Mouse (Mus musculus) small intestine, adult 2 months (tissue): ENCODE results near the gene Spint4. TPM values are rescaled to one million over a fixed set of nuclear protein-coding genes. Genes with fewer than 3 reads are reported as not detected.

ENCODE experiments used
- H3K27ac ChIP-seq: fragments of 200-500 bp; 2 replicates; pipeline ENCODE4 v1.5.1; 2012; ENCODE audit warnings: low read depth, low read length, control low read depth, inconsistent platforms; ENCODE audit not compliant: insufficient read depth
- H3K27me3 ChIP-seq: fragments of 200-500 bp; 2 replicates; pipeline ENCODE4 v1.6.1; 2012; ENCODE audit warnings: mild to moderate bottlenecking, moderate library complexity, low read length, inconsistent platforms; ENCODE audit not compliant: control insufficient read depth, insufficient read depth
- H3K36me3 ChIP-seq: fragments of 200-500 bp; 2 replicates; pipeline ENCODE4 v1.6.1; 2012; ENCODE audit warnings: mild to moderate bottlenecking, low read length, control low read depth, inconsistent platforms; ENCODE audit not compliant: control insufficient read depth, insufficient read depth
- H3K4me1 ChIP-seq: fragments of 200-500 bp; 2 replicates; pipeline ENCODE4 v1.6.1; 2012; ENCODE audit warnings: low read length, inconsistent platforms, mixed read lengths; ENCODE audit not compliant: control insufficient read depth, insufficient read depth, insufficient read length
- H3K4me3 ChIP-seq: fragments of 200-500 bp; 2 replicates; pipeline ENCODE4 v1.5.1; 2012; ENCODE audit warnings: low read depth, mild to moderate bottlenecking, control low read depth, inconsistent platforms, low read length, moderate library complexity
- CTCF ChIP-seq: fragments of 200-500 bp; IDR thresholded peaks from 2 replicates; pipeline ENCODE4 v1.5.1; 2012; ENCODE audit warnings: low read depth, mild to moderate bottlenecking, control low read depth, inconsistent platforms, low read length, moderate library complexity, mixed read lengths; ENCODE audit not compliant: insufficient replicate concordance, insufficient read length; ENCODE audit errors: extremely low read depth
- POLR2A ChIP-seq: fragments of 200-500 bp; IDR thresholded peaks from 2 replicates; pipeline ENCODE4 v1.6.1; 2012; ENCODE audit warnings: low read depth, mild to moderate bottlenecking, control low read depth, inconsistent platforms, low read length, moderate library complexity
- WGBS: fragments of 180-500 bp; shearing (Covaris S2); methylation state at CpG from one replicate; pipeline ENCODE4 v1.1.7; 2018; 5-methylcytosine and 5-hydroxymethylcytosine counted together
- polyA plus RNA-seq: library from polyadenylated mRNA; depleted of rRNA; stranded (reverse); fragments of >200 nt; gene quantifications from 2 replicates; pipeline ENCODE4 v1.2.3, GENCODE M21; 2012; rRNA removed

Spint4 gene
- polyA plus RNA-seq, result not detected in 2 replicates

GRCm38 (mm10) chr2:164698201-164698600 lies at the start of gene Spint4:
TSS of gene Spint4 (plus strand) at chr2:164698501.
- H3K27ac ChIP-seq, result no peak within 1 kb of the TSS
- no peaks in the 10 kb centered on the region for H3K27me3 ChIP-seq
- H3K36me3 ChIP-seq, result no peaks in the 10 kb centered on the region
- TF ChIP-seq POLR2A (no peak), CTCF (no peak)
- H3K4me3 ChIP-seq, result no peak within 1 kb of the TSS
- 77% methylated on average over 4 of the region's 4 CpGs for WGBS
- peaks cover 2% of the 10 kb centered on the region; the same call in 1 of the 2 replicates for H3K4me1 ChIP-seq

DNA sequence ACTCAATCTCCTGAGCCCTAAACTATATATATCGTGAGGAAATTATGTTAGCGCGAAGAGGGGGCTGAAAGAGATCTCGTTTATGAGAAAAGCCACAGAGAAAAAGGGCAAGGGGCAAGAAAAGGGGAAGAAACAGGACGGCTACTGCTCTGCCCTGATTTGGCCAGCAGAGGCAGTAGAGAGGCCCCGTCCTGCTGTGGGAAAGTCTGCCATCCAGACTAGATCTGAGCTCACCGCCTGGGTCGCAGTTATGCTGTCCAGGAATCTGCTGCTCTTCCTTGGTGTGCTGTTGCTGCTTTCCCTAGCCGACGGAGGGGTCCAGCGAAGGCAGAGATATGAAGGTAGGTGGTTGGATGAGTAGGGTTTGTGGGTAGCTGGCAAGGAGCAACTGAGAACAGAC lies 42.4 kb upstream of the Spint4 start, which contains the start of gene Wfdc10:
Wfdc10 (plus strand) TSS at position 189 of the 400 bp plus-strand sequence.
- 13% methylated on average over 11 of the region's 11 CpGs for WGBS
- Histone ChIP-seq H3K27ac (no peak within 1 kb of the TSS), H3K27me3 (no peaks in the 10 kb centered on the region), H3K4me1 (no peaks in the 10 kb centered on the region), H3K36me3 (no peaks in the 10 kb centered on the region), H3K4me3 (no peak within 1 kb of the TSS)
- TF ChIP-seq CTCF (peak; percentile 88), POLR2A (no peak)

- WGBS, result 66% methylated on average over 9 of the region's 9 CpGs
- TF ChIP-seq POLR2A (no peak), CTCF (no peak)
- Histone ChIP-seq H3K27me3 (no peaks in the 10 kb centered on the region), H3K27ac (no peak within 1 kb of the TSS), H3K4me1 (no peaks in the 10 kb centered on the region), H3K36me3 (no peaks in the 10 kb centered on the region), H3K4me3 (no peak within 1 kb of the TSS)
These were observed 41.8 kb upstream of the Spint4 start, which contains the start of gene Wfdc9 for GRCm38 (mm10) chr2:164656483-164656882. TSS of gene Wfdc9 (minus strand) at chr2:164656583.

DNA sequence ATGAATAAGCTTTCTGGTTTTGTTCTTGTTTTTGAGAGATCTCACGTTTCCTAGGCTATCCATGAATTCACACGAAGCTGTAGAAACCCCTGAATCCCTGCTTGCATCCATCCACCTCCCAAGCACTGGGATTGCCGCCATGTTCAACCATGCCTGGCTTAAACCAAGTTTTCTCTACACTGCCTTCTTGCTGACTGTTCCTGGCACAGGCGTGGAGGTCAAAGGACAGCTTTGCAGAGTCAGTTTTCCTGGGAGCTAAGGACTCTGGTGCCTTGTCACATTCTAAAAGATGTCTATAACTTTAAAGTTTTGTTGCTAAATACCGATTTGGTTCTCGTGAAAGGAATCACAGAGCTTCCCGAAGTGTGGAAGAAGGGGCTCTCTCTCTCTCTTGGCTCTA lies 33.5 kb upstream of the Spint4 start:
- Histone ChIP-seq H3K4me1 (no peaks in the 10 kb centered on the region), H3K27ac (no peak overlapping the region), H3K27me3 (no peaks in the 10 kb centered on the region), H3K36me3 (no peaks in the 10 kb centered on the region), H3K4me3 (no peak overlapping the region)
- 91% methylated on average over 7 of the region's 7 CpGs for WGBS
- no peak for TF ChIP-seq POLR2A

DNA sequence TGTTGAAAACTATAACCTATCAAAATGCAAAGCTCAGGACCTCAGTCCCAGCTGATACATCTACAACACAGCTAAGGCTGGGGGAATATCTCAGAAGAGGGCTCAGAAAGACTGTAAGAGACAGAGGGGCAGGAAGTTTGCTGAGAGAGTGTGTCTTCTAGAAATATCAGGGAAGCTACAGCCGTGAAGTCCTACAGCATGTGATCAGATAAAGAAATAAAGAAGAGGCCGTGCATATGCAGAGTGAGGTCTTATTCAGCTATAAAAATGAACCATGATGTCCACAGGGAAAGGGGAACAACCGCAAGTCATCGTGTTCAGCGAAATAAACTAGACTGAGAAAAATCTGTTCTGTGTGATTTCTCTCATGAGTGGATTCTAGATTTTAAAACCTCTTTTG lies 28.0 kb upstream of the Spint4 start:
- H3K36me3 ChIP-seq, result no peaks in the 10 kb centered on the region
- H3K4me3 ChIP-seq, result no peak overlapping the region
- no peak for TF ChIP-seq CTCF
- TF ChIP-seq POLR2A, result no peak
- no peaks in the 10 kb centered on the region for H3K4me1 ChIP-seq
- no peaks in the 10 kb centered on the region for H3K27me3 ChIP-seq
- 74% methylated on average over 5 of the region's 5 CpGs for WGBS
- H3K27ac ChIP-seq, result no peak overlapping the region

DNA sequence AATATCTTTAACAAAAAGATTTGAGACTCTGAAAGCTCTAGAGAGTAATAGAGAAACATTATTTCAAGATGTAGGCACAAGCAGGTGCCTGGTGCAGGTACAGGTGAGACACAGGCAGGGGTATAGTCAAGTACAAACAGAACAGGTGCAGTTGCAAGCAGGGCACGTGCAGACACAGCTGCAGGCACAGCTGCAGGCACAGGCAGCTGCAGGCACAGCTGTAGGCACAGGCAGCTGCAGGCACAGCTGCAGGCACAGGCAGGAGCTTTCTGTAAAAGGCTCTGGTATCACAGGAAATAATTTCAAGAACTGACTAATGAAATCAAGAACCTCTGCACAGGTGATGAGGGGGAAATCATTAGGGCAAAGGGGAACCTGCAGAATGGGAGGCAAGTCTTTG lies 27.4 kb upstream of the Spint4 start:
- WGBS, result 0% methylated on average over 1 of the region's 1 CpGs
- no peaks in the 10 kb centered on the region for H3K27me3 ChIP-seq
- no peak overlapping the region for H3K27ac ChIP-seq
- no peaks in the 10 kb centered on the region for H3K4me1 ChIP-seq
- H3K4me3 ChIP-seq, result no peak overlapping the region
- no peaks in the 10 kb centered on the region for H3K36me3 ChIP-seq
- TF ChIP-seq POLR2A (no peak), CTCF (no peak)

DNA sequence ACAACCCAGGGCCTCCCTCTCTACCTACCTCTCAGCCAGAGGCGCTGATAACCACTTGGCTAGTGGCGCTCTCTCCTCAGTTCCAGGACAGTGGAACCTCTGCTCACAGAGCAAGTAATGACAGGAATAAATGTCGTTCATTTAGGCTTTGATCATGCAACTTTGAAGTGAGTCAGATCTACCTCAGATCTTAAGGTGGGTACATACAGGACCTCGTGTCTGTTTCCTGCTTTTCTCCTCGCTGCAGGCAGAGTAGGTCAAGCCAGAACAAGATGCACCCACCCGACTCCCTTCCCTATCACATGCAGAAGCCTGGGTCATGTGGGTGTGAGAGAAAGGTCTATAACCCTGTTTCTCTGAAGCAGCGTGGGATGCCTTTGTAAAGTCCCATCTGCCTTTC lies 24.3 kb upstream of the Spint4 start, which contains the start of gene Wfdc11:
Wfdc11 (minus strand) TSS at position 101 of the 400 bp plus-strand sequence.
- H3K4me1 ChIP-seq, result peaks cover 4% of the 10 kb centered on the region
- H3K27ac ChIP-seq, result no peak within 1 kb of the TSS
- H3K4me3 ChIP-seq, result no peak within 1 kb of the TSS
- H3K36me3 ChIP-seq, result no peaks in the 10 kb centered on the region
- 50% methylated on average over 7 of the region's 7 CpGs for WGBS
- H3K27me3 ChIP-seq, result no peaks in the 10 kb centered on the region
- TF ChIP-seq CTCF (no peak), POLR2A (no peak)
